Mouse (Mus musculus): ENCODE data around the gene Mkrn2.

The Mkrn2 gene

GRCm38 (mm10) chr6:115601715-115602523 is at the start of gene Mkrn2:
TSS of gene Mkrn2 (plus strand) at chr6:115601902.
- DNase-seq (ENCODE audit: low spot score), result peak; percentile 83

GRCm38 (mm10) chr6:115555485-115555884 is 46.2 kb upstream of the Mkrn2 start:
- no peak for DNase-seq (ENCODE audit: low spot score)

GRCm38 (mm10) chr6:115558176-115558575 is 43.5 kb upstream of the Mkrn2 start:
- DNase-seq (ENCODE audit: low spot score), result no peak

GRCm38 (mm10) chr6:115559651-115560632 is 41.8 kb upstream of the Mkrn2 start:
- no peak for DNase-seq (ENCODE audit: low spot score)

- no peak for DNase-seq (ENCODE audit: low spot score)
Measured at GRCm38 (mm10) chr6:115565479-115566045, 36.1 kb upstream of the Mkrn2 start.

- DNase-seq (ENCODE audit: low spot score), result no peak
Measured at GRCm38 (mm10) chr6:115574171-115574570, 27.5 kb upstream of the Mkrn2 start.

- no peak for DNase-seq (ENCODE audit: low spot score)
Measured at GRCm38 (mm10) chr6:115577407-115577806, 24.3 kb upstream of the Mkrn2 start.

GRCm38 (mm10) chr6:115577941-115578340 is 23.8 kb upstream of the Mkrn2 start:
- DNase-seq (ENCODE audit: low spot score), result no peak

GRCm38 (mm10) chr6:115580810-115581209 is 20.9 kb upstream of the Mkrn2 start:
- DNase-seq (ENCODE audit: low spot score), result no peak

- no peak for DNase-seq (ENCODE audit: low spot score)
Measured at GRCm38 (mm10) chr6:115582328-115583115, 19.2 kb upstream of the Mkrn2 start.

GRCm38 (mm10) chr6:115583430-115584125 is 18.1 kb upstream of the Mkrn2 start:
- DNase-seq (ENCODE audit: low spot score), result no peak

- DNase-seq (ENCODE audit: low spot score), result no peak
Measured at GRCm38 (mm10) chr6:115584176-115584575, 17.5 kb upstream of the Mkrn2 start.

GRCm38 (mm10) chr6:115586321-115586720 is 15.4 kb upstream of the Mkrn2 start:
- no peak for DNase-seq (ENCODE audit: low spot score)

GRCm38 (mm10) chr6:115591692-115592359 is 9.9 kb upstream of the Mkrn2 start:
- DNase-seq (ENCODE audit: low spot score), result no peak

- DNase-seq (ENCODE audit: low spot score), result no peak
Measured at GRCm38 (mm10) chr6:115592458-115592857, 9.2 kb upstream of the Mkrn2 start, which contains the start of gene Mkrn2os. TSS of gene Mkrn2os (minus strand) at chr6:115592576.

GRCm38 (mm10) chr6:115593252-115593651 is 8.4 kb upstream of the Mkrn2 start:
- no peak for DNase-seq (ENCODE audit: low spot score)

GRCm38 (mm10) chr6:115594463-115594862 is 7.2 kb upstream of the Mkrn2 start:
- DNase-seq (ENCODE audit: low spot score), result no peak

- no peak for DNase-seq (ENCODE audit: low spot score)
Measured at GRCm38 (mm10) chr6:115595667-115596066, 6.0 kb upstream of the Mkrn2 start.

- no peak for DNase-seq (ENCODE audit: low spot score)
Measured at GRCm38 (mm10) chr6:115601322-115601714, 384 bp upstream of the Mkrn2 start.

- no peak for DNase-seq (ENCODE audit: low spot score)
Measured at GRCm38 (mm10) chr6:115606461-115606860, 4.8 kb downstream of the Mkrn2 start.

Data from urinary bladder, postnatal 14 days (tissue).